Mouse (Mus musculus) ES-Bruce4 (cell line): ENCODE results near the gene Ift57. TPM values are rescaled to one million over a fixed set of nuclear protein-coding genes. Genes with fewer than 3 reads are reported as not detected.

Experiments
- H3K27ac ChIP-seq: 2 replicates; pipeline ENCODE4 v1.5.1; 2012; ENCODE audit warnings: low read length, inconsistent platforms; ENCODE audit not compliant: insufficient read depth
- H3K27me3 ChIP-seq: 2 replicates; pipeline ENCODE4 v1.6.1; 2012; ENCODE audit warnings: mild to moderate bottlenecking, low read length, inconsistent platforms; ENCODE audit not compliant: control insufficient read depth, poor library complexity, insufficient read depth, severe bottlenecking
- H3K36me3 ChIP-seq: 2 replicates; pipeline ENCODE4 v1.6.1; 2012; ENCODE audit warnings: inconsistent platforms, mild to moderate bottlenecking, low read length, moderate library complexity; ENCODE audit not compliant: control insufficient read depth, poor library complexity, insufficient read depth, severe bottlenecking
- H3K4me1 ChIP-seq: one replicate; pipeline ENCODE4 v1.8.1; 2011; ENCODE audit warnings: low read length; ENCODE audit not compliant: control insufficient read depth, insufficient read depth
- H3K4me3 ChIP-seq: 2 replicates; pipeline ENCODE4 v1.5.1; 2011; ENCODE audit warnings: low read depth, mild to moderate bottlenecking, low read length
- H3K9ac ChIP-seq: 2 replicates; pipeline ENCODE4 v1.6.1; 2012; ENCODE audit warnings: low read depth, mild to moderate bottlenecking, inconsistent platforms; ENCODE audit not compliant: poor library complexity, severe bottlenecking
- H3K9me3 ChIP-seq: replicated peaks from 2 replicates; pipeline ENCODE4 v1.6.1; 2012; ENCODE audit warnings: mild to moderate bottlenecking, low read length, inconsistent platforms; ENCODE audit not compliant: control insufficient read depth, poor library complexity, insufficient read depth, severe bottlenecking
- CTCF ChIP-seq: IDR thresholded peaks from one replicate; pipeline ENCODE4 v1.8.1; 2011; ENCODE audit warnings: low read depth, low read length
- EP300 ChIP-seq: IDR thresholded peaks from 2 replicates; pipeline ENCODE4 v1.6.1; 2011; ENCODE audit warnings: low read depth, low read length; ENCODE audit not compliant: insufficient read depth
- POLR2A ChIP-seq: IDR thresholded peaks from one replicate; pipeline ENCODE4 v1.8.1; 2011; ENCODE audit warnings: low read length; ENCODE audit not compliant: insufficient read depth
- polyA plus RNA-seq: library from polyadenylated mRNA; stranded (reverse); fragments of >200 nt; gene quantifications from 2 replicates; pipeline ENCODE4 v1.2.4, GENCODE M21; 2011; ENCODE audit warnings: low read depth; ENCODE audit not compliant: missing spikeins, insufficient read depth, insufficient read length

Ift57 gene
- polyA plus RNA-seq, 1 experiment, result 18.3 TPM

- H3K27ac ChIP-seq, result no peak overlapping the region
- no peaks in the 10 kb centered on the region for H3K4me1 ChIP-seq
- H3K4me3 ChIP-seq, result no peak overlapping the region
- no peaks in the 10 kb centered on the region for H3K9me3 ChIP-seq
- H3K9ac ChIP-seq, result no peak overlapping the region
- no peaks in the 10 kb centered on the region for H3K36me3 ChIP-seq
- no peaks in the 10 kb centered on the region for H3K27me3 ChIP-seq
- TF ChIP-seq POLR2A, result no peak
- TF ChIP-seq CTCF, result no peak
- TF ChIP-seq EP300, result no peak
Measured at GRCm38 (mm10) chr16:49720671-49721070, 21.6 kb downstream of the Ift57 start.

- Histone ChIP-seq H3K4me3 (no peak overlapping the region), H3K9ac (no peak overlapping the region), H3K36me3 (no peaks in the 10 kb centered on the region), H3K4me1 (no peaks in the 10 kb centered on the region), H3K9me3 (no peaks in the 10 kb centered on the region), H3K27ac (no peak overlapping the region), H3K27me3 (no peaks in the 10 kb centered on the region)
- no peak for TF ChIP-seq POLR2A
- no peak for TF ChIP-seq EP300
- TF ChIP-seq CTCF, result no peak
Measured at GRCm38 (mm10) chr16:49721678-49722077, 22.6 kb downstream of the Ift57 start.

GRCm38 (mm10) chr16:49723222-49723621 is 24.2 kb downstream of the Ift57 start:
- no peaks in the 10 kb centered on the region for H3K4me1 ChIP-seq
- H3K9me3 ChIP-seq, result no peaks in the 10 kb centered on the region
- no peak overlapping the region for H3K27ac ChIP-seq
- H3K4me3 ChIP-seq, result no peak overlapping the region
- no peaks in the 10 kb centered on the region for H3K36me3 ChIP-seq
- TF ChIP-seq POLR2A (no peak), EP300 (no peak), CTCF (no peak)
- H3K9ac ChIP-seq, result no peak overlapping the region
- no peaks in the 10 kb centered on the region for H3K27me3 ChIP-seq

- Histone ChIP-seq H3K27me3 (no peaks in the 10 kb centered on the region), H3K9me3 (no peaks in the 10 kb centered on the region), H3K4me3 (no peak overlapping the region), H3K4me1 (no peaks in the 10 kb centered on the region), H3K36me3 (no peaks in the 10 kb centered on the region), H3K9ac (no peak overlapping the region), H3K27ac (no peak overlapping the region)
- TF ChIP-seq EP300 (no peak), POLR2A (no peak), CTCF (no peak)
Measured at GRCm38 (mm10) chr16:49724232-49724631, 25.2 kb downstream of the Ift57 start.

GRCm38 (mm10) chr16:49724931-49725330 is 25.9 kb downstream of the Ift57 start:
- H3K4me1 ChIP-seq, result no peaks in the 10 kb centered on the region
- no peaks in the 10 kb centered on the region for H3K9me3 ChIP-seq
- no peak for TF ChIP-seq CTCF
- TF ChIP-seq EP300, result no peak
- TF ChIP-seq POLR2A, result no peak
- H3K9ac ChIP-seq, result no peak overlapping the region
- H3K27me3 ChIP-seq, result no peaks in the 10 kb centered on the region
- no peak overlapping the region for H3K27ac ChIP-seq
- no peaks in the 10 kb centered on the region for H3K36me3 ChIP-seq
- no peak overlapping the region for H3K4me3 ChIP-seq

- no peak for TF ChIP-seq CTCF
- TF ChIP-seq POLR2A, result no peak
- no peak for TF ChIP-seq EP300
- Histone ChIP-seq H3K27me3 (no peaks in the 10 kb centered on the region), H3K4me1 (no peaks in the 10 kb centered on the region), H3K4me3 (no peak overlapping the region), H3K27ac (no peak overlapping the region), H3K9ac (no peak overlapping the region), H3K36me3 (no peaks in the 10 kb centered on the region), H3K9me3 (no peaks in the 10 kb centered on the region)
Measured at GRCm38 (mm10) chr16:49725446-49725845, 26.4 kb downstream of the Ift57 start.
